Mouse (Mus musculus) cerebellum, adult 11 months (tissue): ENCODE measurements around the gene Qk.

Experiments
- DNase-seq: peaks from one replicate; pipeline ENCODE4 v3.0.0; 2022

The Qk gene

GRCm38 (mm10) chr17:10325921-10326320 lies 6.3 kb upstream of the Qk start:
- no peak for DNase-seq

- DNase-seq = no peak
These were observed 2.1 kb upstream of the Qk start for GRCm38 (mm10) chr17:10321754-10322153.

GRCm38 (mm10) chr17:10321092-10321491 lies 1.4 kb upstream of the Qk start:
- DNase-seq = no peak

- DNase-seq = no peak
These were observed 769 bp upstream of the Qk start for GRCm38 (mm10) chr17:10320456-10320790.

GRCm38 (mm10) chr17:10319431-10319684 lies 296 bp downstream of the Qk start:
- no peak for DNase-seq

- peak; percentile 68 for DNase-seq
These were observed 858 bp downstream of the Qk start for GRCm38 (mm10) chr17:10318561-10319430.

GRCm38 (mm10) chr17:10317981-10318551 lies 1.6 kb downstream of the Qk start:
- peak; percentile 32 for DNase-seq

GRCm38 (mm10) chr17:10317186-10317585 lies 2.5 kb downstream of the Qk start:
- DNase-seq = peak; percentile 47

- DNase-seq = no peak
These were observed 3.2 kb downstream of the Qk start for GRCm38 (mm10) chr17:10316446-10316845.

GRCm38 (mm10) chr17:10310046-10310445 lies 9.6 kb downstream of the Qk start:
- no peak for DNase-seq

- DNase-seq = no peak
These were observed 10.5 kb downstream of the Qk start for GRCm38 (mm10) chr17:10309135-10309623.

GRCm38 (mm10) chr17:10306424-10306823 lies 13.2 kb downstream of the Qk start:
- DNase-seq = no peak

- DNase-seq = no peak
These were observed 15.7 kb downstream of the Qk start for GRCm38 (mm10) chr17:10304001-10304400.

- no peak for DNase-seq
These were observed 18.5 kb downstream of the Qk start for GRCm38 (mm10) chr17:10300968-10301795.

- no peak for DNase-seq
These were observed 20.3 kb downstream of the Qk start for GRCm38 (mm10) chr17:10299396-10299795.

- no peak for DNase-seq
These were observed 27.1 kb downstream of the Qk start for GRCm38 (mm10) chr17:10292520-10292919.

- no peak for DNase-seq
These were observed 34.9 kb downstream of the Qk start for GRCm38 (mm10) chr17:10284772-10285171.

GRCm38 (mm10) chr17:10279532-10279931 lies 40.1 kb downstream of the Qk start:
- DNase-seq = no peak

GRCm38 (mm10) chr17:10269518-10269917 lies 50.1 kb downstream of the Qk start:
- no peak for DNase-seq

- DNase-seq = no peak
These were observed 51.2 kb downstream of the Qk start for GRCm38 (mm10) chr17:10268468-10268867.

GRCm38 (mm10) chr17:10266207-10266606 lies 53.4 kb downstream of the Qk start:
- DNase-seq = no peak

GRCm38 (mm10) chr17:10251252-10251958 lies 68.2 kb downstream of the Qk start:
- no peak for DNase-seq

- DNase-seq = no peak
These were observed 79.6 kb downstream of the Qk start for GRCm38 (mm10) chr17:10240081-10240480.
